Mouse (Mus musculus): ENCODE measurements at regions not wholly inside any gene's neighbourhood (a gene's known extent, or its start where the extent isn't known, plus 50 kb on each side); places are given as distances from the start of the nearest gene placed in this dataset.

GRCm38 (mm10) chr5:64609378-64610087, 193.7 kb upstream of the Klf3 start:
- no peak for ATAC-seq (ENCODE audit: low read depth)
- no peak overlapping the region for H3K27ac ChIP-seq (replicated peaks; ENCODE audit: low read depth, low read length)
- H3K27me3 ChIP-seq (replicated peaks; ENCODE audit: control insufficient read depth, insufficient read depth, low read length), result no peaks in the 10 kb centered on the region
- no peak overlapping the region for H3K9ac ChIP-seq (ENCODE audit: low read depth, low read length)
- 74% methylated on average over 3 of the region's 3 CpGs for WGBS
- H3K36me3 ChIP-seq (ENCODE audit: control insufficient read depth, insufficient read depth, low read length), result no peaks in the 10 kb centered on the region
- H3K4me2 ChIP-seq (ENCODE audit: low read depth, low read length), result no peak overlapping the region
- DNase-seq (ENCODE audit: low spot score), result no peak
- no peak overlapping the region for H3K4me3 ChIP-seq (ENCODE audit: low read depth, low read length)
- 0 out of 2 replicates have a peak, but pooled peaks cover 6% of the 10 kb centered on the region for H3K9me3 ChIP-seq (ENCODE audit: control insufficient read depth, low read length)
- H3K4me1 ChIP-seq (ENCODE audit: control insufficient read depth, insufficient read depth, low read length), result peaks cover 12% of the 10 kb centered on the region

GRCm38 (mm10) chr5:64610146-64610545, 193.0 kb upstream of the Klf3 start:
- ATAC-seq (ENCODE audit: low read depth) (no peak), DNase-seq (ENCODE audit: low spot score) (no peak)
- H3K27ac ChIP-seq (replicated peaks; ENCODE audit: low read depth, low read length), result no peak overlapping the region; the same call in 1 of the 2 replicates
- H3K4me3 ChIP-seq (ENCODE audit: low read depth, low read length), result no peak overlapping the region
- H3K9ac ChIP-seq (ENCODE audit: low read depth, low read length), result peak overlapping the region; percentile 41; the same call in 1 of the 2 replicates
- no peaks in the 10 kb centered on the region for H3K36me3 ChIP-seq (ENCODE audit: control insufficient read depth, insufficient read depth, low read length)
- 12% methylated on average over 3 of the region's 3 CpGs for whole genome bisulfite sequencing
- H3K4me2 ChIP-seq (ENCODE audit: low read depth, low read length), result no peak overlapping the region
- peaks cover 12% of the 10 kb centered on the region for H3K4me1 ChIP-seq (ENCODE audit: control insufficient read depth, insufficient read depth, low read length)
- no peaks in the 10 kb centered on the region for H3K27me3 ChIP-seq (replicated peaks; ENCODE audit: control insufficient read depth, insufficient read depth, low read length)
- H3K9me3 ChIP-seq (ENCODE audit: control insufficient read depth, low read length), result 0 out of 2 replicates have a peak, but pooled peaks cover 6% of the 10 kb centered on the region

GRCm38 (mm10) chr5:64610562-64611405, 192.4 kb upstream of the Klf3 start:
- DNase-seq (ENCODE audit: low spot score) (peak; percentile 91), ATAC-seq (ENCODE audit: low read depth) (peak; percentile 92)
- Histone ChIP-seq H3K4me1 (ENCODE audit: control insufficient read depth, insufficient read depth, low read length) (peaks cover 12% of the 10 kb centered on the region), H3K4me3 (ENCODE audit: low read depth, low read length) (no peak overlapping the region), H3K9me3 (ENCODE audit: control insufficient read depth, low read length) (0 out of 2 replicates have a peak, but pooled peaks cover 6% of the 10 kb centered on the region), H3K9ac (ENCODE audit: low read depth, low read length) (peak overlapping the region; percentile 41; the same call in 1 of the 2 replicates), H3K36me3 (ENCODE audit: control insufficient read depth, insufficient read depth, low read length) (no peaks in the 10 kb centered on the region), H3K27me3 (replicated peaks; ENCODE audit: control insufficient read depth, insufficient read depth, low read length) (no peaks in the 10 kb centered on the region), H3K27ac (replicated peaks; ENCODE audit: low read depth, low read length) (peak overlapping the region; percentile 30; the same call in 1 of the 2 replicates), H3K4me2 (ENCODE audit: low read depth, low read length) (no peak overlapping the region)
- WGBS, result 18% methylated on average over 12 of the region's 13 CpGs

GRCm38 (mm10) chr5:64612017-64612416, 191.2 kb upstream of the Klf3 start:
- H3K9ac ChIP-seq (ENCODE audit: low read depth, low read length), result no peak overlapping the region
- no peaks in the 10 kb centered on the region for H3K27me3 ChIP-seq (replicated peaks; ENCODE audit: control insufficient read depth, insufficient read depth, low read length)
- no peak overlapping the region for H3K4me2 ChIP-seq (ENCODE audit: low read depth, low read length)
- H3K36me3 ChIP-seq (ENCODE audit: control insufficient read depth, insufficient read depth, low read length), result no peaks in the 10 kb centered on the region
- H3K4me3 ChIP-seq (ENCODE audit: low read depth, low read length), result no peak overlapping the region
- H3K27ac ChIP-seq (replicated peaks; ENCODE audit: low read depth, low read length), result no peak overlapping the region
- 88% methylated on average over 7 of the region's 7 CpGs for WGBS
- 0 out of 2 replicates have a peak, but pooled peaks cover 6% of the 10 kb centered on the region for H3K9me3 ChIP-seq (ENCODE audit: control insufficient read depth, low read length)
- DNase-seq (ENCODE audit: low spot score), result no peak
- peaks cover 16% of the 10 kb centered on the region for H3K4me1 ChIP-seq (ENCODE audit: control insufficient read depth, insufficient read depth, low read length)
- no peak for ATAC-seq (ENCODE audit: low read depth)

GRCm38 (mm10) chr5:64613696-64614095, 189.5 kb upstream of the Klf3 start:
- Histone ChIP-seq H3K27ac (replicated peaks; ENCODE audit: low read depth, low read length) (no peak overlapping the region), H3K9me3 (ENCODE audit: control insufficient read depth, low read length) (0 out of 2 replicates have a peak, but pooled peaks cover 4% of the 10 kb centered on the region), H3K36me3 (ENCODE audit: control insufficient read depth, insufficient read depth, low read length) (no peaks in the 10 kb centered on the region), H3K4me2 (ENCODE audit: low read depth, low read length) (no peak overlapping the region), H3K4me1 (ENCODE audit: control insufficient read depth, insufficient read depth, low read length) (peaks cover 17% of the 10 kb centered on the region), H3K4me3 (ENCODE audit: low read depth, low read length) (no peak overlapping the region), H3K27me3 (replicated peaks; ENCODE audit: control insufficient read depth, insufficient read depth, low read length) (no peaks in the 10 kb centered on the region), H3K9ac (ENCODE audit: low read depth, low read length) (no peak overlapping the region)
- DNase-seq (ENCODE audit: low spot score), result no peak
- ATAC-seq (ENCODE audit: low read depth), result no peak
- 92% methylated on average over 3 of the region's 3 CpGs for WGBS

- no peak overlapping the region for H3K4me3 ChIP-seq (ENCODE audit: low read depth, low read length)
- ATAC-seq (ENCODE audit: low read depth), result no peak
- H3K4me2 ChIP-seq (ENCODE audit: low read depth, low read length), result no peak overlapping the region
- no peak overlapping the region for H3K9ac ChIP-seq (ENCODE audit: low read depth, low read length)
- H3K9me3 ChIP-seq (ENCODE audit: control insufficient read depth, low read length), result no peaks in the 10 kb centered on the region
- H3K4me1 ChIP-seq (ENCODE audit: control insufficient read depth, insufficient read depth, low read length), result 0 out of 2 replicates have a peak, but pooled peaks cover 5% of the 10 kb centered on the region
- no peak for DNase-seq (ENCODE audit: low spot score)
- H3K36me3 ChIP-seq (ENCODE audit: control insufficient read depth, insufficient read depth, low read length), result no peaks in the 10 kb centered on the region
- WGBS, result 63% methylated on average over 5 of the region's 5 CpGs
- H3K27ac ChIP-seq (replicated peaks; ENCODE audit: low read depth, low read length), result no peak overlapping the region
- no peaks in the 10 kb centered on the region for H3K27me3 ChIP-seq (replicated peaks; ENCODE audit: control insufficient read depth, insufficient read depth, low read length)
Measured at GRCm38 (mm10) chr5:64618126-64618525, 185.1 kb upstream of the Klf3 start.

- no peak overlapping the region for H3K4me3 ChIP-seq (ENCODE audit: low read depth, low read length)
- H3K27ac ChIP-seq (replicated peaks; ENCODE audit: low read depth, low read length), result no peak overlapping the region
- ATAC-seq (ENCODE audit: low read depth) (no peak), DNase-seq (ENCODE audit: low spot score) (no peak)
- no peaks in the 10 kb centered on the region for H3K27me3 ChIP-seq (replicated peaks; ENCODE audit: control insufficient read depth, insufficient read depth, low read length)
- no peak overlapping the region for H3K4me2 ChIP-seq (ENCODE audit: low read depth, low read length)
- no peaks in the 10 kb centered on the region for H3K36me3 ChIP-seq (ENCODE audit: control insufficient read depth, insufficient read depth, low read length)
- WGBS, result 76% methylated on average over 5 of the region's 5 CpGs
- no peak overlapping the region for H3K9ac ChIP-seq (ENCODE audit: low read depth, low read length)
- 0 out of 2 replicates have a peak, but pooled peaks cover 8% of the 10 kb centered on the region for H3K4me1 ChIP-seq (ENCODE audit: control insufficient read depth, insufficient read depth, low read length)
- H3K9me3 ChIP-seq (ENCODE audit: control insufficient read depth, low read length), result no peaks in the 10 kb centered on the region
Measured at GRCm38 (mm10) chr5:64619752-64620151, 183.4 kb upstream of the Klf3 start.

GRCm38 (mm10) chr5:64620726-64621125, 182.5 kb upstream of the Klf3 start:
- no peak overlapping the region for H3K4me2 ChIP-seq (ENCODE audit: low read depth, low read length)
- no peaks in the 10 kb centered on the region for H3K9me3 ChIP-seq (ENCODE audit: control insufficient read depth, low read length)
- no peak overlapping the region for H3K27ac ChIP-seq (replicated peaks; ENCODE audit: low read depth, low read length)
- H3K4me1 ChIP-seq (ENCODE audit: control insufficient read depth, insufficient read depth, low read length), result peaks cover 8% of the 10 kb centered on the region; the same call in 1 of the 2 replicates
- H3K9ac ChIP-seq (ENCODE audit: low read depth, low read length), result no peak overlapping the region
- no peak for ATAC-seq (ENCODE audit: low read depth)
- DNase-seq (ENCODE audit: low spot score), result no peak
- H3K36me3 ChIP-seq (ENCODE audit: control insufficient read depth, insufficient read depth, low read length), result no peaks in the 10 kb centered on the region
- no peaks in the 10 kb centered on the region for H3K27me3 ChIP-seq (replicated peaks; ENCODE audit: control insufficient read depth, insufficient read depth, low read length)
- no peak overlapping the region for H3K4me3 ChIP-seq (ENCODE audit: low read depth, low read length)
- 86% methylated on average over 5 of the region's 5 CpGs for WGBS
